Mouse (Mus musculus): Measurements from ENCODE around the gene Slc2a10. TPM values are rescaled to one million over a fixed set of nuclear protein-coding genes. Genes with fewer than 3 reads are reported as not detected.
"Not testable (repeated sequence)": the region's sequence is repeated elsewhere in the genome, so short reads cannot be mapped to it uniquely, and the experiment has no call there.

The Slc2a10 gene
- total RNA-seq, 2 experiments from 2014 or later: not detected

- no peak for ATAC-seq (replicated peaks; ENCODE audit: low FRiP score, low TSS enrichment, poor library complexity, severe bottlenecking)
Measured at GRCm38 (mm10) chr2:165497706-165498275, 5.8 kb upstream of the Slc2a10 start.

- ATAC-seq (replicated peaks; ENCODE audit: low FRiP score, low TSS enrichment, poor library complexity, severe bottlenecking): no peak
Measured at GRCm38 (mm10) chr2:165498816-165499215, 4.8 kb upstream of the Slc2a10 start.

GRCm38 (mm10) chr2:165509686-165510085 is 6.1 kb downstream of the Slc2a10 start:
- no peak for ATAC-seq (replicated peaks; ENCODE audit: low FRiP score, low TSS enrichment, poor library complexity, severe bottlenecking)

- no peak for ATAC-seq (replicated peaks; ENCODE audit: low FRiP score, low TSS enrichment, poor library complexity, severe bottlenecking)
Measured at GRCm38 (mm10) chr2:165510466-165510865, 6.9 kb downstream of the Slc2a10 start.

GRCm38 (mm10) chr2:165510914-165511458 is 7.4 kb downstream of the Slc2a10 start:
- ATAC-seq (replicated peaks; ENCODE audit: low FRiP score, low TSS enrichment, poor library complexity, severe bottlenecking): peak; percentile 71

- peak; percentile 90 for ATAC-seq (replicated peaks; ENCODE audit: low FRiP score, low TSS enrichment, poor library complexity, severe bottlenecking)
Measured at GRCm38 (mm10) chr2:165511530-165511929, 7.9 kb downstream of the Slc2a10 start.

- no peak for ATAC-seq (replicated peaks; ENCODE audit: low FRiP score, low TSS enrichment, poor library complexity, severe bottlenecking)
Measured at GRCm38 (mm10) chr2:165512426-165512825, 8.8 kb downstream of the Slc2a10 start.

GRCm38 (mm10) chr2:165512870-165513600 is 9.4 kb downstream of the Slc2a10 start:
- no peak for ATAC-seq (replicated peaks; ENCODE audit: low FRiP score, low TSS enrichment, poor library complexity, severe bottlenecking)

GRCm38 (mm10) chr2:165515178-165515728 is 11.7 kb downstream of the Slc2a10 start:
- no peak for ATAC-seq (replicated peaks; ENCODE audit: low FRiP score, low TSS enrichment, poor library complexity, severe bottlenecking)

GRCm38 (mm10) chr2:165525609-165526008 is 22.0 kb downstream of the Slc2a10 start:
- no peak for ATAC-seq (replicated peaks; ENCODE audit: low FRiP score, low TSS enrichment, poor library complexity, severe bottlenecking)

GRCm38 (mm10) chr2:165529106-165529505 is 25.5 kb downstream of the Slc2a10 start:
- ATAC-seq (replicated peaks; ENCODE audit: low FRiP score, low TSS enrichment, poor library complexity, severe bottlenecking): peak; percentile 61

- ATAC-seq (replicated peaks; ENCODE audit: low FRiP score, low TSS enrichment, poor library complexity, severe bottlenecking): no peak
Measured at GRCm38 (mm10) chr2:165533789-165534188, 30.2 kb downstream of the Slc2a10 start.

GRCm38 (mm10) chr2:165540975-165541374 is 37.4 kb downstream of the Slc2a10 start:
- no peak for ATAC-seq (replicated peaks; ENCODE audit: low FRiP score, low TSS enrichment, poor library complexity, severe bottlenecking)

- ATAC-seq (replicated peaks; ENCODE audit: low FRiP score, low TSS enrichment, poor library complexity, severe bottlenecking): no peak
Measured at GRCm38 (mm10) chr2:165542939-165543669, 39.5 kb downstream of the Slc2a10 start.

GRCm38 (mm10) chr2:165543670-165544016 is 40.1 kb downstream of the Slc2a10 start:
- ATAC-seq (replicated peaks; ENCODE audit: low FRiP score, low TSS enrichment, poor library complexity, severe bottlenecking): no peak

- ATAC-seq (replicated peaks; ENCODE audit: low FRiP score, low TSS enrichment, poor library complexity, severe bottlenecking): no peak
Measured at GRCm38 (mm10) chr2:165545687-165546086, 42.1 kb downstream of the Slc2a10 start.

GRCm38 (mm10) chr2:165546341-165546740 is 42.8 kb downstream of the Slc2a10 start:
- no peak for ATAC-seq (replicated peaks; ENCODE audit: low FRiP score, low TSS enrichment, poor library complexity, severe bottlenecking)

- no peak for ATAC-seq (replicated peaks; ENCODE audit: low FRiP score, low TSS enrichment, poor library complexity, severe bottlenecking)
Measured at GRCm38 (mm10) chr2:165547410-165547809, 43.8 kb downstream of the Slc2a10 start.

- ATAC-seq (replicated peaks; ENCODE audit: low FRiP score, low TSS enrichment, poor library complexity, severe bottlenecking): no peak
Measured at GRCm38 (mm10) chr2:165548627-165549026, 45.0 kb downstream of the Slc2a10 start.

- not testable (repeated sequence) for ATAC-seq (replicated peaks; ENCODE audit: low FRiP score, low TSS enrichment, poor library complexity, severe bottlenecking)
Measured at GRCm38 (mm10) chr2:165550410-165550809, 46.8 kb downstream of the Slc2a10 start.

Data from megakaryocyte-erythroid progenitor cell, adult 5-6 weeks (primary cell).